Mouse (Mus musculus): ENCODE measurements around the gene Banf2.

DNA sequence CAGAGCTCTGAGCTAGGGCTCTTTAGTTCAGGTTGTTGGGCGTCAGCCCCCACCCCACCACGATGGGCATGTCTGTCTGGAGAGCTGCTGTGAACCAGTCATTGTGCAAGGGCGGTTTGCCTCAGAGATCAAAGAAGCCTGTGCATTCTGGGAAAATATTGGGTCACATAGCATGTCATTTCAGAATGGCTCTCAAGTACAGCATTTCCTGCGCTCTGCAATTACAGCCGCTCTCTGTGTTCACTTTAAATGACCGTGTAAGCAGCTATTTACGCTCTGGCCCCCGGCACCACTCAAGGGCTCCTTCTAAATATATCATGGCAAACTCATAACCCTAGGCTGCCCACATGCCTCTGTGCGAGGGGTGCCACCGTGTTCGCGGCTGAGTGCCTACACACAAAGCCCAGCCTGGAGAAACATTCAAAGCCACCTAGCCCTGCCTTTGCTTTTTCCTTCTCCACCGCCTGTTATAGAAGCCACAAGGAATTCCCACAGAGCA, 68.7 kb downstream of the Banf2 start:
- TF ChIP-seq CTCF (IDR thresholded peaks at IDR 0.05; ENCODE audit: extremely low read depth, insufficient read length, insufficient replicate concordance, low read depth, low read length) (no peak), POLR2A (IDR thresholded peaks at IDR 0.05; ENCODE audit: low read depth, low read length) (no peak)
